Mouse (Mus musculus): ENCODE measurements at regions not wholly inside any gene's neighbourhood (a gene's known extent, or its start where the extent isn't known, plus 50 kb on each side); places are given as distances from the start of the nearest gene placed in this dataset.

GRCm38 (mm10) chr14:60502552-60502951, 129.5 kb downstream of the Amer2 start:
- no peak for DNase-seq
- H3K27ac ChIP-seq, result no peak overlapping the region
- TF ChIP-seq CTCF (IDR thresholded peaks at IDR 0.05), result no peak
- intact Hi-C loops (cut with DNase I), result no loop called here
- H3K4me3 ChIP-seq, result no peak overlapping the region

- intact Hi-C loops (cut with DNase I), result no loop called here
- TF ChIP-seq CTCF (IDR thresholded peaks at IDR 0.05), result no peak
- H3K4me3 ChIP-seq, result no peak overlapping the region
Measured at GRCm38 (mm10) chr14:60505066-60505465, 128.7 kb upstream of the Spata13 start.

DNA sequence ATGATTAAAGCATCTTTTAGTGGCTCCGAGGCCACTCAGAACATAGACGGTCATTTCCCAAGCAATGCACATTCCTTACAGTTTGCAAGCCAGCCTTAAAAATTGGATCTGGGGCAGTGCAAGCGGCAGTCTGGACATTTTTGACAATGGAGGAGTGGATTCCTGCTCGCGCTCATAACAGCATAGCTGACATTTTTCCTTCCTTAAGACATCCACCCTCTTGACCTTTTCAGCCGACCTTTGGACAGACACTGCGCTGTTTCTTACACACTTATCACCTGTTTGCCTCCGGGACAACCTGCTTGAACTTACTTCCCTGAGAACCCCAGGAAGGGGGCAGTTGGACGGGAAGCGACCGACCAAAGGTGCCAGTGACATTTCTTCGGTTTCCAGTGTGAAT, 127.5 kb upstream of the Spata13 start:
- no peak for TF ChIP-seq CTCF (IDR thresholded peaks at IDR 0.05)
- Histone ChIP-seq H3K4me3 (no peak overlapping the region), H3K27ac (no peak overlapping the region)
- intact Hi-C loops (cut with DNase I), result no loop called here
- no peak for DNase-seq

More at GRCm38 (mm10) chr14:60505066-60505465, 128.7 kb upstream of the Spata13 start:
- no peak overlapping the region for H3K27ac ChIP-seq
- DNase-seq, result no peak

DNA sequence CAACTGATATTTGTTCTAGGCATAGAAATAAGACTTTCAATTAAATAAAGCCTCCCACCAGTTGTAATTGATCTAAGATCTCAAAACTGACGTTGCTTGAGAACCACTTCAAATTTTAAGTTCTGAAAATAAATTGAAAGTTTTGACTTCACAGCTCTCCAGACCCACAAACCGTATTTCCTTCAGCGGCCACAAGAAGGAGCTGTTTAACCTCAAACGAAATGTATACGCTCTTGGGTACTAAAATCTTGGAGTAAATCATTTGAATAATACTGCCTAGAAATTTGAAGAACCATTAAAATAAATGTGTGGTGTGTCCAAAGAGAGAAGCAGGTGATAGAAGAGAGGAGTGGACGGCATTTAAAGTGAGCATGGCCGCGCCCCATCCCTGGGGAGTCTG, 120.2 kb upstream of the Spata13 start:
- TF ChIP-seq CTCF (IDR thresholded peaks at IDR 0.05), result peak; percentile 74
- intact Hi-C loops (cut with DNase I), result no loop called here
- no peak for DNase-seq
- Histone ChIP-seq H3K27ac (no peak overlapping the region), H3K4me3 (no peak overlapping the region)

- DNase-seq, result no peak
- intact Hi-C loops (cut with DNase I), result no loop called here
- no peak overlapping the region for H3K27ac ChIP-seq
- H3K4me3 ChIP-seq, result no peak overlapping the region
- no peak for TF ChIP-seq CTCF (IDR thresholded peaks at IDR 0.05)
Measured at GRCm38 (mm10) chr14:60515094-60515786, 118.6 kb upstream of the Spata13 start.

DNA sequence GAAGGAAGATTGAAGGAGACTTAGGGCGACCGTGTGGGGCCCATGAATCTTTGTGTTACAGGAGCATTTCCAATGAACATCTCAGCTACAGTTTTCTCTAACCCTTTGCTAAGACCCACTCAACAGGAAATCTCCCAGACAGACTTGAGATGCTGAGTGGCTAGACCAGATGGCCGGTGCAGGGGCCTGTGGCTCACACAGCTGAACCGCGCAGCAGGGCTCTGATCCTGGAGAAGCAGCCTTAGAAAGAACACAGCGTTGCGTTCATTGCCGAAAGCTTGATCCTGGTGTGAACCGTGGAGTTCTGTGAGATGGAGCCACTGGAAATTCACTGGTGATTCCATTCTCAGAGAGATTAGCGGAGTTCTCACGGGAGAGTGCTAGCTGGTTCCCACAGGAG, 115.9 kb upstream of the Spata13 start:
- intact Hi-C loops (cut with DNase I), result no loop called here
- TF ChIP-seq CTCF (IDR thresholded peaks at IDR 0.05), result no peak
- DNase-seq, result no peak
- Histone ChIP-seq H3K27ac (no peak overlapping the region), H3K4me3 (no peak overlapping the region)

DNA sequence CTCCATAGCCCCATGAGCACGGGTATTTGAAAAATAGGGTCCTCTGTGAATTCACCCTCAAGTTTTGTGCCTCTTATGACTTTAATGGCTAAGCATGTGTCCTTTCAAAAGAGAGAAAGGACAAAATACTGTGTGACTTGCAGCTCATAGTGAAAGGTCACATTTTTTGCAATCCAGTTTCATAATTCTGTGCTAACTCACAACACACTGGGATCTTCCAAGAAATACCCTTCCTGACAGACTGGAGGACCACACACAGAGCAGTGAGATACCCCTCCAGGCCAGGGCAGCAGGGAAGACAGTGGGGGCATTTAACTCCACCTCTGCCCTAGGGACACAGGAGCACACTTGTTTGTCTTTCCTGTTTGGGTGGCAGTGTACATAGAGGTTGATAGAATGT, 110.8 kb upstream of the Spata13 start:
- intact Hi-C loops (cut with DNase I), result no loop called here
- no peak for DNase-seq
- no peak overlapping the region for H3K27ac ChIP-seq
- H3K4me3 ChIP-seq, result no peak overlapping the region
- TF ChIP-seq CTCF (IDR thresholded peaks at IDR 0.05), result no peak

GRCm38 (mm10) chr14:60524869-60525268, 108.9 kb upstream of the Spata13 start:
- intact Hi-C loops (cut with DNase I), result loop anchor here (1.0 kb wide), 3 partner anchors 163 to 246 kb away; no protein-coding TSS in a partner anchor
- DNase-seq, result no peak
- Histone ChIP-seq H3K4me3 (no peak overlapping the region), H3K27ac (no peak overlapping the region)
- no peak for TF ChIP-seq CTCF (IDR thresholded peaks at IDR 0.05)

- intact Hi-C loops (cut with DNase I), result loop anchor here (1.0 kb wide), 3 partner anchors 163 to 246 kb away; no protein-coding TSS in a partner anchor
- Histone ChIP-seq H3K4me3 (no peak overlapping the region), H3K27ac (no peak overlapping the region)
- peak; percentile 66 for DNase-seq
- TF ChIP-seq CTCF (IDR thresholded peaks at IDR 0.05), result peak; percentile 84
Measured at GRCm38 (mm10) chr14:60525284-60525962, 108.4 kb upstream of the Spata13 start.

GRCm38 (mm10) chr14:60525979-60526378, 107.8 kb upstream of the Spata13 start:
- no peak overlapping the region for H3K4me3 ChIP-seq
- no peak for TF ChIP-seq CTCF (IDR thresholded peaks at IDR 0.05)
- DNase-seq, result no peak
- no peak overlapping the region for H3K27ac ChIP-seq
- intact Hi-C loops (cut with DNase I), result loop anchor here (1.0 kb wide), 3 partner anchors 162 to 245 kb away; no protein-coding TSS in a partner anchor

- Histone ChIP-seq H3K4me3 (no peak overlapping the region), H3K27ac (no peak overlapping the region)
- intact Hi-C loops (cut with DNase I), result no loop called here
- no peak for TF ChIP-seq CTCF (IDR thresholded peaks at IDR 0.05)
- DNase-seq, result no peak
Measured at GRCm38 (mm10) chr14:60526832-60527231, 107.0 kb upstream of the Spata13 start.

- no peak for TF ChIP-seq CTCF (IDR thresholded peaks at IDR 0.05)
- Histone ChIP-seq H3K4me3 (no peak overlapping the region), H3K27ac (no peak overlapping the region)
- DNase-seq, result no peak
- intact Hi-C loops (cut with DNase I), result loop anchor here (2.0 kb wide), 1 partner anchor 33 kb away; no protein-coding TSS in a partner anchor
Measured at GRCm38 (mm10) chr14:60527951-60528350, 105.8 kb upstream of the Spata13 start.

- Histone ChIP-seq H3K27ac (no peak overlapping the region), H3K4me3 (no peak overlapping the region)
- intact Hi-C loops (cut with DNase I), result loop anchor here (2.0 kb wide), 1 partner anchor 32 kb away; no protein-coding TSS in a partner anchor
- no peak for TF ChIP-seq CTCF (IDR thresholded peaks at IDR 0.05)
- no peak for DNase-seq
Measured at GRCm38 (mm10) chr14:60528520-60528919, 105.3 kb upstream of the Spata13 start.
